In the genomic region with DNA sequence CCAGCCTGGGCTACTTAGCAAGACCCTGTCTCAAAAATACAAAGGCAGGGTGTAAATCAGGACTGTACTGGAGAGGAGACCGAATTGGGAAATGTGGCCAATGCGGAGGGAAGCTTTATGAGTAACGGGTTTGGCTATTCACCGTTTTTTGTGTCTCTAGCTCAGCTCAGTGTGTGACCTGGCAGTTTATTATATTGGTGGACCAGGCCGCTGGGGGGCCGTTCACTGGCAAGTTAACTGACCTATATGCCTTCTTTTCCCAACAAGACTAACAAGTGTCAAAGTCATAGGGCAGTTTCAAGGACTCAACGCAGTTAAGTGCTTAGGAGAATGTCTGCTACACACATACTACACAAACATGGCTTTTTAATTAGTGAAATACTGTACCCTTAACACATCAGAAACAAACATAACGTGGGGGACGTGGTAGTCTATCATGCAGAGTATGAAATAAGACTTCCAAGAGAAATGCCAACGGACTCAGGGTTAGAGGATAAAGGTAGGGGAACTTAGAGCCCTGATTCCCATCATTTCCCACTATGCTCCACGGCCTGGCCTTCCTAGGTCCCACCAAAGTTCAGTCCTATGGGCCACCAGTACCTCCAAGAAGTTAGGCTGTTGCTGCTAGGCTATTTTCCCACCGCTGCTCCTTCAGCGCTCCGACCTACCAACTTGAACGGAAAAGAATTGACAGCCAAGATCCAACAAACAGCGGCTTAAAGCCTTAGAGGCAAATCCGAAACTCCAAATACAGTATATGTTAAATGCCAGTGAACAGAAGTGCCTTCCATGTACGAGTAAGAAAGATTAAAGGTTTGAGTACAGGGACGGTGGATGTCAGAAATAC, we compare ENCODE assay signal across 8 mouse cellular contexts. TPM values are rescaled to one million over a fixed set of nuclear protein-coding genes. Genes with fewer than 3 reads are reported as not detected.
DNase-seq lines count a peak whose midpoint lies in the region; ATAC-seq and TF ChIP-seq lines count a peak whose summit lies in the region.

No protein-coding gene starts in this region.

- POLR2A ChIA-PET in Patski (lab: Charles Lee), result interaction anchor here (1.3 kb wide), 1 partner anchor 11 kb away, joined by 7 read pairs; no protein-coding TSS in a partner anchor

- H3K4me3 ChIP-seq in heart, embryonic 10.5 days, result peak overlapping the region; percentile 91
- H3K4me3 ChIP-seq in heart, embryonic 16.5 days (ENCODE audit: low read length), result peak overlapping the region; percentile 94
- peak overlapping the region; percentile 95 for H3K4me3 ChIP-seq in midbrain, embryonic 10.5 days

- TF ChIP-seq CTCF in Patski (IDR thresholded peaks at IDR 0.05), result peak; percentile 23

- no peaks in the 10 kb centered on the region for H3K9me3 ChIP-seq in heart, embryonic 10.5 days
- H3K9me3 ChIP-seq in heart, embryonic 16.5 days (replicated peaks; ENCODE audit: control insufficient read depth, low read length), result no peaks in the 10 kb centered on the region
- H3K9me3 ChIP-seq in midbrain, embryonic 10.5 days (replicated peaks), result no peaks in the 10 kb centered on the region

- CTCF ChIA-PET in Patski (lab: Charles Lee), result no interaction called here

- H3K4me2 ChIP-seq in heart, embryonic 16.5 days (ENCODE audit: low read depth, low read length), result peak overlapping the region; percentile 78

- H3K4me1 ChIP-seq in heart, embryonic 10.5 days, result peaks cover 14% of the 10 kb centered on the region
- peaks cover 13% of the 10 kb centered on the region for H3K4me1 ChIP-seq in heart, embryonic 16.5 days (ENCODE audit: control insufficient read depth, insufficient read depth, low read length)
- H3K4me1 ChIP-seq in midbrain, embryonic 10.5 days, result peaks cover 19% of the 10 kb centered on the region

- H3K27ac ChIP-seq in heart, embryonic 10.5 days, result peak overlapping the region; percentile 100
- H3K27ac ChIP-seq in heart, embryonic 16.5 days (ENCODE audit: low read length), result peak overlapping the region; percentile 99
- H3K27ac ChIP-seq in midbrain, embryonic 10.5 days (replicated peaks), result peak overlapping the region; percentile 99

- in situ Hi-C loops in Patski (cut with MboI; ENCODE audit: low pct_unique_long_range_greater_than_20kb), result no loop called here

- DNase-seq in heart, embryonic 10.5 days (ENCODE audit: low spot score), result no peak
- DNase-seq in heart, postnatal 4 days, result no peak
- no peak for DNase-seq in Patski (ENCODE audit: low read depth, low spot score)
- peak; percentile 21 for DNase-seq in midbrain, embryonic 10.5 days (ENCODE audit: low spot score)
- DNase-seq in thymus, postnatal 36 days, result no peak
- no peak for DNase-seq in right cerebral cortex, postnatal 25 days

- H3K36me3 ChIP-seq in heart, embryonic 10.5 days, result peaks cover 22% of the 10 kb centered on the region
- peaks cover 15% of the 10 kb centered on the region for H3K36me3 ChIP-seq in heart, embryonic 16.5 days (ENCODE audit: control insufficient read depth, insufficient read depth)
- H3K36me3 ChIP-seq in midbrain, embryonic 10.5 days, result peaks cover 31% of the 10 kb centered on the region

- peak overlapping the region; percentile 99 for H3K9ac ChIP-seq in heart, embryonic 16.5 days (ENCODE audit: low read length)

- ATAC-seq in Patski, result no peak
- no peak for ATAC-seq in heart, embryonic 16.5 days (replicated peaks; ENCODE audit: extremely low read depth, insufficient read depth, low FRiP score)
- no peak for ATAC-seq in megakaryocyte-erythroid progenitor cell, adult 5-6 weeks (replicated peaks; ENCODE audit: low FRiP score, low TSS enrichment, poor library complexity, severe bottlenecking)

- no peaks in the 10 kb centered on the region for H3K27me3 ChIP-seq in heart, embryonic 10.5 days (ENCODE audit: insufficient read depth, poor library complexity, severe bottlenecking)
- H3K27me3 ChIP-seq in Patski, result no peaks in the 10 kb centered on the region
- no peaks in the 10 kb centered on the region for H3K27me3 ChIP-seq in heart, embryonic 16.5 days (ENCODE audit: control insufficient read depth, insufficient read depth, low read length)
- no peaks in the 10 kb centered on the region for H3K27me3 ChIP-seq in midbrain, embryonic 10.5 days (ENCODE audit: low read depth, poor library complexity, severe bottlenecking)

- 42% methylated on average over 19 of the region's 19 CpGs for WGBS in heart, embryonic 10.5 days
- 42% methylated on average over 19 of the region's 19 CpGs for WGBS in heart, embryonic 16.5 days
- WGBS in midbrain, embryonic 10.5 days, result 47% methylated on average over 19 of the region's 19 CpGs

RNA-seq across cellular contexts. Expression of a gene that starts 1.1 kb away (rescaled TPM):
- polyA plus RNA-seq in heart, embryonic 10.5 days (2016; fragmentation: Nextera tagmentation; extraction: Ambion mirVana), result 287 and 342 TPM in 2 replicates
- 100 to 1,000 TPM; 135 to 136 TPM for total RNA-seq in heart, postnatal 4 days (2021)
- 205 TPM for polyA plus RNA-seq in Patski (2021)
- 183 and 186 TPM in 2 replicates for polyA plus RNA-seq in heart, embryonic 16.5 days (2015; fragmentation: Nextera tagmentation; extraction: Ambion mirVana)
- 454 and 464 TPM in 2 replicates for polyA plus RNA-seq in midbrain, embryonic 10.5 days (2016; fragmentation: Nextera tagmentation; extraction: Ambion mirVana)
- 135 and 139 TPM in 2 replicates for total RNA-seq in megakaryocyte-erythroid progenitor cell, adult 5-6 weeks (2014; fragmentation: Nextera tagmentation)
- total RNA-seq in megakaryocyte-erythroid progenitor cell, adult 5-6 weeks (2017), result 242 and 249 TPM in 2 replicates

RNA-seq across cellular contexts. Expression of a gene that starts 32.2 kb away (rescaled TPM):
- polyA plus RNA-seq in heart, embryonic 10.5 days (2016; fragmentation: Nextera tagmentation; extraction: Ambion mirVana), result 117 TPM in 2 replicates
- 10 to 100 TPM; 60.7 to 61.5 TPM for total RNA-seq in heart, postnatal 4 days (2021)
- polyA plus RNA-seq in Patski (2021), result 109 TPM
- 124 and 151 TPM in 2 replicates for polyA plus RNA-seq in heart, embryonic 16.5 days (2015; fragmentation: Nextera tagmentation; extraction: Ambion mirVana)
- polyA plus RNA-seq in midbrain, embryonic 10.5 days (2016; fragmentation: Nextera tagmentation; extraction: Ambion mirVana), result 123 and 145 TPM in 2 replicates
- total RNA-seq in megakaryocyte-erythroid progenitor cell, adult 5-6 weeks (2014; fragmentation: Nextera tagmentation), result 269 and 310 TPM in 2 replicates
- total RNA-seq in megakaryocyte-erythroid progenitor cell, adult 5-6 weeks (2017), result 403 and 497 TPM in 2 replicates

RNA-seq across cellular contexts. Expression of a gene that starts 53.3 kb away (rescaled TPM):
- polyA plus RNA-seq in heart, embryonic 10.5 days (2016; fragmentation: Nextera tagmentation; extraction: Ambion mirVana), result 35.7 and 48.5 TPM in 2 replicates
- 10 to 100 TPM; 13.7 to 18.4 TPM for total RNA-seq in heart, postnatal 4 days (2021)
- 25.5 TPM for polyA plus RNA-seq in Patski (2021)
- 24.6 and 25.4 TPM in 2 replicates for polyA plus RNA-seq in heart, embryonic 16.5 days (2015; fragmentation: Nextera tagmentation; extraction: Ambion mirVana)
- polyA plus RNA-seq in midbrain, embryonic 10.5 days (2016; fragmentation: Nextera tagmentation; extraction: Ambion mirVana), result 70.8 and 76.7 TPM in 2 replicates
- total RNA-seq in megakaryocyte-erythroid progenitor cell, adult 5-6 weeks (2014; fragmentation: Nextera tagmentation), result 30.9 and 45.4 TPM in 2 replicates
- total RNA-seq in megakaryocyte-erythroid progenitor cell, adult 5-6 weeks (2017), result 56.8 and 79.4 TPM in 2 replicates

RNA-seq across cellular contexts. Expression of a gene that starts 53.6 kb away (rescaled TPM):
- 43.0 and 47.7 TPM in 2 replicates for polyA plus RNA-seq in heart, embryonic 10.5 days (2016; fragmentation: Nextera tagmentation; extraction: Ambion mirVana)
- total RNA-seq in heart, postnatal 4 days (2021), result 10 to 100 TPM; 18.9 to 19.8 TPM
- 56.3 TPM for polyA plus RNA-seq in Patski (2021)
- polyA plus RNA-seq in heart, embryonic 16.5 days (2015; fragmentation: Nextera tagmentation; extraction: Ambion mirVana), result 35.2 and 37.7 TPM in 2 replicates
- 57.4 and 62.5 TPM in 2 replicates for polyA plus RNA-seq in midbrain, embryonic 10.5 days (2016; fragmentation: Nextera tagmentation; extraction: Ambion mirVana)
- 96.1 and 99.1 TPM in 2 replicates for total RNA-seq in megakaryocyte-erythroid progenitor cell, adult 5-6 weeks (2014; fragmentation: Nextera tagmentation)
- total RNA-seq in megakaryocyte-erythroid progenitor cell, adult 5-6 weeks (2017), result 86.2 and 94.3 TPM in 2 replicates
